Mouse (Mus musculus): ENCODE measurements at regions not wholly inside any gene's neighbourhood (a gene's known extent, or its start where the extent isn't known, plus 50 kb on each side); places are given as distances from the start of the nearest gene placed in this dataset.

DNA sequence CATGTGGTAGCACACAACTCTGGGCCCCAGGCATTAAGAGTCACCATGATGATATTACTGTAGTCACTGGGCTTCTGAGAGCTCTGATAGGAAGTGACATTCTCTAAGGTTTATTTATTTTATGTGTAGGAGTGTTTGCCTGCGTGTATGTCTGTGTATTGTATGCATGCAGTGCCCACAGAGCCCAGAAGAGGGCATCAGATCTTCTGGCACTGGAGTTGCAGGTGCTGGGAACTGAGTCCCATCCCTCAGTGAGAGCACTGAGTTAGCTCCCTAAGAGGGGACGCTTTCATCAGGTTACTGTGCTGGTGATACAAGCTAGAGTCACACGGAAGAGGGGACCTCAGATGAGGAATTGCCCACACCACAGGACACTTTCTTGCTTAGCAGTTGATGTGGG, 119.4 kb upstream of the Ccnd2 start:
- TF ChIP-seq MAFK (IDR thresholded peaks at IDR 0.05; ENCODE audit: insufficient read depth, low read depth, low read length) (no peak), ZNF384 (IDR thresholded peaks at IDR 0.05; ENCODE audit: low read depth, low read length) (no peak), CHD2 (IDR thresholded peaks at IDR 0.05; ENCODE audit: low read depth, low read length) (no peak), ZC3H11A (IDR thresholded peaks at IDR 0.05; ENCODE audit: borderline replicate concordance, low read depth, low read length) (no peak)

All from ES-E14 (cell line).